Mouse (Mus musculus) liver, embryonic 14.5 days (tissue): ENCODE results near the gene Clcn6. TPM values are rescaled to one million over a fixed set of nuclear protein-coding genes. Genes with fewer than 3 reads are reported as not detected.

ENCODE experiments used
- ATAC-seq: fragments of 200-750 bp; cut with Nextera tagmentation; 2 replicates; pipeline ENCODE4 v1.8.0; 2017; ENCODE audit warnings: moderate number of reproducible peaks, mild to moderate bottlenecking, moderate library complexity; ENCODE audit not compliant: insufficient read depth
- DNase-seq, 3 experiments: peaks; one replicate each; pipeline ENCODE4 v3.0.0-alpha.2; 2012 to 2013; ENCODE audit warnings: low read depth in 3 of 3, low spot score in 3 of 3
- H3K27ac ChIP-seq: fragments of 300-500 bp; sonication (generic); 2 replicates; pipeline ENCODE4 v1.5.1; 2014; ENCODE audit warnings: moderate library complexity, mild to moderate bottlenecking, control low read depth, inconsistent platforms
- H3K27me3 ChIP-seq: fragments of 300-500 bp; sonication (generic); 2 replicates; pipeline ENCODE4 v1.6.1; 2014; ENCODE audit warnings: mild to moderate bottlenecking, low read length, moderate library complexity; ENCODE audit not compliant: control insufficient read depth, insufficient read depth
- H3K36me3 ChIP-seq: fragments of 300-500 bp; sonication (generic); replicated peaks from 2 replicates; pipeline ENCODE4 v1.6.1; 2014; ENCODE audit warnings: low read depth; ENCODE audit not compliant: control insufficient read depth, insufficient read depth
- H3K4me1 ChIP-seq, 2 experiments: fragments of 200-500 bp in 1 of 2; fragments of 300-500 bp in 1 of 2; sonication (generic) in 1 of 2; replicated peaks; 2 replicates each; pipeline ENCODE4 v1.6.1; 2012 to 2014; ENCODE audit warnings: antibody characterized with exemption in 1 of 2, inconsistent platforms in 1 of 2, low read length in 1 of 2; ENCODE audit not compliant: control insufficient read depth in 2 of 2, insufficient read depth in 2 of 2
- H3K4me2 ChIP-seq: fragments of 300-500 bp; sonication (generic); 2 replicates; pipeline ENCODE4 v1.6.1; 2014; ENCODE audit warnings: low read depth, mild to moderate bottlenecking, control low read depth, moderate library complexity
- H3K4me3 ChIP-seq, 2 experiments: fragments of 200-500 bp in 1 of 2; fragments of 300-500 bp in 1 of 2; sonication (generic) in 1 of 2; 2 replicates each; pipeline ENCODE4 v1.5.1; 2012 to 2014; ENCODE audit warnings: low read depth in 2 of 2, low read length in 2 of 2, mild to moderate bottlenecking in 2 of 2, control low read depth in 1 of 2, inconsistent platforms in 1 of 2, moderate library complexity in 1 of 2; ENCODE audit not compliant: insufficient read depth in 1 of 2
- H3K9ac ChIP-seq: fragments of 300-500 bp; sonication (generic); replicated peaks from 2 replicates; pipeline ENCODE4 v1.6.1; 2014; ENCODE audit warnings: mild to moderate bottlenecking, control low read depth, moderate library complexity
- H3K9me3 ChIP-seq: fragments of 300-500 bp; sonication (generic); 2 replicates; pipeline ENCODE4 v1.6.1; 2016; ENCODE audit warnings: low read length, mixed read lengths; ENCODE audit not compliant: control insufficient read depth
- CTCF ChIP-seq: IDR thresholded peaks from 2 replicates; pipeline ENCODE4 v1.5.1; 2016; ENCODE audit warnings: antibody characterized with exemption, low read depth, control low read depth
- EP300 ChIP-seq: IDR thresholded peaks from 2 replicates; pipeline ENCODE4 v1.6.1; 2016; ENCODE audit warnings: antibody characterized with exemption, low read depth
- WGBS: fragments of 180-500 bp; shearing (Covaris S2); extraction: QIAGEN DNeasy Blood & Tissue Kit; methylation state at CpG from one replicate; pipeline ENCODE4 v1.1.7; 2014; ENCODE audit not compliant: insufficient replicate concordance; 5-methylcytosine and 5-hydroxymethylcytosine counted together
- polyA plus RNA-seq, 2 experiments: library from polyadenylated mRNA; depleted of rRNA in 1 of 2; stranded (reverse) in 1 of 2; unstranded in 1 of 2; fragments of >200 nt; fragmentation: Nextera tagmentation in 1 of 2; extraction: Ambion mirVana in 1 of 2; gene quantifications; 2 replicates each; pipeline versions ENCODE4 v1.2.1 to v1.2.3; 2012 to 2014

The Clcn6 gene
- polyA plus RNA-seq, 2 experiments: 0.66 to 2.4 TPM

- no peak overlapping the region for H3K4me3 ChIP-seq
- no peak overlapping the region for H3K4me2 ChIP-seq
- ATAC-seq (no peak), DNase-seq (no peak)
- H3K4me1 ChIP-seq: peaks cover 0 to 5% of the 10 kb centered on the region in 2 experiments; a peak in 1 of 4 replicates
- 55% methylated on average over 4 of the region's 4 CpGs for WGBS
- TF ChIP-seq CTCF: no peak
- TF ChIP-seq EP300: no peak
- no peaks in the 10 kb centered on the region for H3K27me3 ChIP-seq
- H3K27ac ChIP-seq: no peak overlapping the region
- no peaks in the 10 kb centered on the region for H3K9me3 ChIP-seq
- H3K9ac ChIP-seq: no peak overlapping the region
- H3K36me3 ChIP-seq: no peaks in the 10 kb centered on the region
These were observed 60.9 kb downstream of the Clcn6 start for GRCm38 (mm10) chr4:147977726-147978125.

GRCm38 (mm10) chr4:147976237-147976636, 62.4 kb downstream of the Clcn6 start:
- no peak for ATAC-seq
- TF ChIP-seq CTCF (no peak), EP300 (no peak)
- 25% methylated on average over 3 of the region's 3 CpGs for WGBS

GRCm38 (mm10) chr4:147969337-147969736, 69.3 kb downstream of the Clcn6 start:
- 20% methylated on average over 9 of the region's 9 CpGs for WGBS
- Histone ChIP-seq H3K9ac (no peak overlapping the region), H3K9me3 (no peaks in the 10 kb centered on the region), H3K27ac (no peak overlapping the region), H3K4me2 (no peak overlapping the region), H3K27me3 (no peaks in the 10 kb centered on the region), H3K4me1 (no peaks in the 10 kb centered on the region), H3K36me3 (no peaks in the 10 kb centered on the region), H3K4me3 (no peak overlapping the region)
- no peak for TF ChIP-seq CTCF
- TF ChIP-seq EP300: no peak
- DNase-seq (no peak), ATAC-seq (no peak)

More at GRCm38 (mm10) chr4:147976237-147976636, 62.4 kb downstream of the Clcn6 start:
- no peaks in the 10 kb centered on the region for H3K27me3 ChIP-seq
- no peaks in the 10 kb centered on the region for H3K9me3 ChIP-seq
- H3K4me1 ChIP-seq: peaks cover 0 to 5% of the 10 kb centered on the region in 2 experiments; a peak in 1 of 4 replicates
- DNase-seq: no peak
- H3K36me3 ChIP-seq: no peaks in the 10 kb centered on the region
- no peak overlapping the region for H3K9ac ChIP-seq
- H3K4me3 ChIP-seq: no peak overlapping the region
- H3K27ac ChIP-seq: no peak overlapping the region
- no peak overlapping the region for H3K4me2 ChIP-seq

- H3K27me3 ChIP-seq: no peaks in the 10 kb centered on the region
- H3K4me1 ChIP-seq: no peaks in the 10 kb centered on the region
- 54% methylated on average over 2 of the region's 2 CpGs for WGBS
- TF ChIP-seq CTCF (no peak), EP300 (no peak)
- H3K27ac ChIP-seq: no peak overlapping the region
- no peaks in the 10 kb centered on the region for H3K36me3 ChIP-seq
- ATAC-seq (no peak), DNase-seq (no peak)
- no peaks in the 10 kb centered on the region for H3K9me3 ChIP-seq
- no peak overlapping the region for H3K4me3 ChIP-seq
- no peak overlapping the region for H3K4me2 ChIP-seq
- no peak overlapping the region for H3K9ac ChIP-seq
These were observed 69.8 kb downstream of the Clcn6 start for GRCm38 (mm10) chr4:147968816-147969215.

GRCm38 (mm10) chr4:147965712-147966111, 72.9 kb downstream of the Clcn6 start:
- ATAC-seq (no peak), DNase-seq (no peak)
- Histone ChIP-seq H3K4me2 (no peak overlapping the region), H3K9me3 (no peaks in the 10 kb centered on the region), H3K9ac (no peak overlapping the region), H3K4me1 (no peaks in the 10 kb centered on the region), H3K27me3 (no peaks in the 10 kb centered on the region), H3K36me3 (no peaks in the 10 kb centered on the region), H3K4me3 (no peak overlapping the region), H3K27ac (no peak overlapping the region)
- WGBS: 52% methylated on average over 7 of the region's 7 CpGs
- TF ChIP-seq CTCF (no peak), EP300 (no peak)
